Mouse (Mus musculus) embryonic facial prominence, embryonic 15.5 days (tissue): Measurements from ENCODE around the gene Rpl3. TPM values are rescaled to one million over a fixed set of nuclear protein-coding genes. Genes with fewer than 3 reads are reported as not detected.
A peak's percentile ranks its signal among the peaks of the same experiment; 100 is the strongest.

Experiments used
- ATAC-seq: fragments of 200-750 bp; cut with Nextera tagmentation; 2 replicates; pipeline ENCODE4 v1.8.0; 2017; ENCODE audit warnings: low read depth, moderate TSS enrichment; ENCODE audit not compliant: insufficient number of reproducible peaks, low FRiP score, low TSS enrichment
- H3K27ac ChIP-seq: fragments of 300-500 bp; sonication (generic); replicated peaks from 2 replicates; pipeline ENCODE4 v1.5.1; 2015; ENCODE audit warnings: mild to moderate bottlenecking, inconsistent platforms
- H3K27me3 ChIP-seq: fragments of 300-500 bp; sonication (generic); 2 replicates; pipeline ENCODE4 v1.6.1; 2015; ENCODE audit warnings: inconsistent platforms
- H3K36me3 ChIP-seq: fragments of 300-500 bp; sonication (generic); 2 replicates; pipeline ENCODE4 v1.6.1; 2015; ENCODE audit warnings: mild to moderate bottlenecking, inconsistent platforms
- H3K4me1 ChIP-seq: fragments of 300-500 bp; sonication (generic); 2 replicates; pipeline ENCODE4 v1.6.1; 2015; ENCODE audit warnings: inconsistent platforms
- H3K4me2 ChIP-seq: fragments of 300-500 bp; sonication (generic); replicated peaks from 2 replicates; pipeline ENCODE4 v1.6.1; 2015; ENCODE audit warnings: mild to moderate bottlenecking, inconsistent platforms
- H3K4me3 ChIP-seq: fragments of 300-500 bp; sonication (generic); replicated peaks from 2 replicates; pipeline ENCODE4 v1.5.1; 2015; ENCODE audit warnings: mild to moderate bottlenecking, inconsistent platforms
- H3K9ac ChIP-seq: fragments of 300-500 bp; sonication (generic); 2 replicates; pipeline ENCODE4 v1.6.1; 2015; ENCODE audit warnings: inconsistent platforms
- H3K9me3 ChIP-seq: fragments of 300-500 bp; sonication (generic); replicated peaks from 2 replicates; pipeline ENCODE4 v1.6.1; 2016; ENCODE audit warnings: inconsistent platforms
- WGBS: fragments of 180-500 bp; shearing (Covaris S2); methylation state at CpG from one replicate; pipeline ENCODE4 v1.1.7; 2015; 5-methylcytosine and 5-hydroxymethylcytosine counted together
- polyA plus RNA-seq: library from polyadenylated mRNA; unstranded; fragments of >200 nt; fragmentation: Nextera tagmentation; extraction: Ambion mirVana; gene quantifications from 2 replicates; pipeline ENCODE4 v1.2.1, GENCODE M21; 2015

Rpl3 gene
- polyA plus RNA-seq, 1 experiment from 2014 or later, result 1,072 TPM

GRCm38 (mm10) chr15:80062821-80063220 is 28.8 kb downstream of the Rpl3 start:
- WGBS, result 28% methylated on average over 5 of the region's 5 CpGs
- no peak overlapping the region for H3K4me2 ChIP-seq
- H3K9me3 ChIP-seq, result no peaks in the 10 kb centered on the region
- H3K9ac ChIP-seq, result no peak overlapping the region
- H3K27ac ChIP-seq, result peak overlapping the region; percentile 30; the same call in 1 of the 2 replicates
- H3K27me3 ChIP-seq, result no peaks in the 10 kb centered on the region
- no peaks in the 10 kb centered on the region for H3K36me3 ChIP-seq
- peak; percentile 31; the same call in 1 of the 2 replicates for ATAC-seq
- H3K4me3 ChIP-seq, result no peak overlapping the region
- peaks cover 32% of the 10 kb centered on the region for H3K4me1 ChIP-seq

- no peak overlapping the region for H3K4me2 ChIP-seq
- no peaks in the 10 kb centered on the region for H3K36me3 ChIP-seq
- peaks cover 30% of the 10 kb centered on the region for H3K4me1 ChIP-seq
- WGBS, result 61% methylated on average over 6 of the region's 9 CpGs
- 0 out of 2 replicates have a peak overlapping the region, but pooled peaks have one; percentile 30 for H3K27ac ChIP-seq
- H3K9me3 ChIP-seq, result no peaks in the 10 kb centered on the region
- no peak for ATAC-seq
- no peaks in the 10 kb centered on the region for H3K27me3 ChIP-seq
- no peak overlapping the region for H3K9ac ChIP-seq
- no peak overlapping the region for H3K4me3 ChIP-seq
Observed at GRCm38 (mm10) chr15:80062339-80062738, 29.3 kb downstream of the Rpl3 start.

GRCm38 (mm10) chr15:80061071-80061550 is 30.6 kb downstream of the Rpl3 start:
- Histone ChIP-seq H3K4me1 (peaks cover 25% of the 10 kb centered on the region), H3K27me3 (no peaks in the 10 kb centered on the region), H3K36me3 (no peaks in the 10 kb centered on the region), H3K27ac (no peak overlapping the region), H3K9me3 (no peaks in the 10 kb centered on the region), H3K4me3 (no peak overlapping the region), H3K9ac (no peak overlapping the region), H3K4me2 (no peak overlapping the region)
- no peak for ATAC-seq
- WGBS, result 63% methylated on average over 4 of the region's 4 CpGs

- 88% methylated on average over 8 of the region's 8 CpGs for WGBS
- H3K4me3 ChIP-seq, result no peak overlapping the region
- H3K36me3 ChIP-seq, result no peaks in the 10 kb centered on the region
- no peak for ATAC-seq
- H3K4me2 ChIP-seq, result no peak overlapping the region
- peaks cover 27% of the 10 kb centered on the region for H3K4me1 ChIP-seq
- no peak overlapping the region for H3K9ac ChIP-seq
- H3K9me3 ChIP-seq, result no peaks in the 10 kb centered on the region
- H3K27me3 ChIP-seq, result no peaks in the 10 kb centered on the region
- no peak overlapping the region for H3K27ac ChIP-seq
Observed at GRCm38 (mm10) chr15:80060356-80061070, 31.2 kb downstream of the Rpl3 start.

GRCm38 (mm10) chr15:80059606-80060005 is 32.1 kb downstream of the Rpl3 start:
- WGBS, result 80% methylated on average over 7 of the region's 7 CpGs
- Histone ChIP-seq H3K27ac (no peak overlapping the region), H3K4me2 (no peak overlapping the region), H3K9ac (no peak overlapping the region), H3K4me1 (peaks cover 24% of the 10 kb centered on the region), H3K36me3 (no peaks in the 10 kb centered on the region), H3K27me3 (no peaks in the 10 kb centered on the region), H3K9me3 (no peaks in the 10 kb centered on the region), H3K4me3 (no peak overlapping the region)
- ATAC-seq, result no peak

- no peak overlapping the region for H3K9ac ChIP-seq
- H3K4me1 ChIP-seq, result peaks cover 33% of the 10 kb centered on the region
- H3K27ac ChIP-seq, result no peak overlapping the region
- no peak overlapping the region for H3K4me3 ChIP-seq
- no peaks in the 10 kb centered on the region for H3K36me3 ChIP-seq
- ATAC-seq, result no peak
- no peaks in the 10 kb centered on the region for H3K9me3 ChIP-seq
- WGBS, result 90% methylated on average over 7 of the region's 7 CpGs
- H3K27me3 ChIP-seq, result no peaks in the 10 kb centered on the region
- no peak overlapping the region for H3K4me2 ChIP-seq
Observed at GRCm38 (mm10) chr15:80058151-80058550, 33.5 kb downstream of the Rpl3 start.

- Histone ChIP-seq H3K4me3 (no peak overlapping the region), H3K27me3 (no peaks in the 10 kb centered on the region), H3K9me3 (no peaks in the 10 kb centered on the region), H3K4me1 (peaks cover 13% of the 10 kb centered on the region), H3K9ac (no peak overlapping the region), H3K27ac (no peak overlapping the region), H3K36me3 (no peaks in the 10 kb centered on the region), H3K4me2 (no peak overlapping the region)
- no peak for ATAC-seq
- WGBS, result 64% methylated on average over 7 of the region's 7 CpGs
Observed at GRCm38 (mm10) chr15:80054034-80054710, 37.5 kb downstream of the Rpl3 start.

- H3K36me3 ChIP-seq, result no peaks in the 10 kb centered on the region
- no peak overlapping the region for H3K4me3 ChIP-seq
- H3K4me2 ChIP-seq, result no peak overlapping the region
- H3K9ac ChIP-seq, result no peak overlapping the region
- H3K9me3 ChIP-seq, result no peaks in the 10 kb centered on the region
- H3K4me1 ChIP-seq, result peaks cover 13% of the 10 kb centered on the region
- ATAC-seq, result no peak
- no peaks in the 10 kb centered on the region for H3K27me3 ChIP-seq
- WGBS, result 74% methylated on average over 8 of the region's 8 CpGs
- no peak overlapping the region for H3K27ac ChIP-seq
Observed at GRCm38 (mm10) chr15:80053381-80054033, 38.2 kb downstream of the Rpl3 start.

GRCm38 (mm10) chr15:80051782-80052181 is 39.9 kb downstream of the Rpl3 start:
- H3K4me1 ChIP-seq, result peaks cover 13% of the 10 kb centered on the region
- no peak overlapping the region for H3K9ac ChIP-seq
- ATAC-seq, result no peak
- H3K4me3 ChIP-seq, result no peak overlapping the region
- H3K27ac ChIP-seq, result no peak overlapping the region
- no peaks in the 10 kb centered on the region for H3K9me3 ChIP-seq
- H3K4me2 ChIP-seq, result no peak overlapping the region
- H3K36me3 ChIP-seq, result no peaks in the 10 kb centered on the region
- 76% methylated on average over 9 of the region's 9 CpGs for WGBS
- H3K27me3 ChIP-seq, result no peaks in the 10 kb centered on the region

GRCm38 (mm10) chr15:80051092-80051761 is 40.4 kb downstream of the Rpl3 start:
- Histone ChIP-seq H3K9ac (no peak overlapping the region), H3K36me3 (no peaks in the 10 kb centered on the region), H3K4me1 (peaks cover 13% of the 10 kb centered on the region), H3K27ac (no peak overlapping the region), H3K4me2 (no peak overlapping the region), H3K9me3 (no peaks in the 10 kb centered on the region), H3K4me3 (no peak overlapping the region), H3K27me3 (no peaks in the 10 kb centered on the region)
- 71% methylated on average over 19 of the region's 19 CpGs for WGBS
- ATAC-seq, result no peak

GRCm38 (mm10) chr15:80050093-80050492 is 41.6 kb downstream of the Rpl3 start:
- peaks cover 10% of the 10 kb centered on the region for H3K4me1 ChIP-seq
- 0 out of 2 replicates have a peak, but pooled peaks cover 3% of the 10 kb centered on the region for H3K9me3 ChIP-seq
- no peak overlapping the region for H3K9ac ChIP-seq
- WGBS, result 69% methylated on average over 4 of the region's 4 CpGs
- H3K27me3 ChIP-seq, result no peaks in the 10 kb centered on the region
- no peak for ATAC-seq
- H3K27ac ChIP-seq, result no peak overlapping the region
- H3K4me3 ChIP-seq, result no peak overlapping the region
- no peak overlapping the region for H3K4me2 ChIP-seq
- no peaks in the 10 kb centered on the region for H3K36me3 ChIP-seq
